Mouse (Mus musculus) liver, embryonic 14 days (tissue): ENCODE data around the gene Hist1h3g. TPM values are rescaled to one million over a fixed set of nuclear protein-coding genes. Genes with fewer than 3 reads are reported as not detected.

Source experiments
- polyA plus RNA-seq: library from polyadenylated mRNA; depleted of rRNA; stranded (reverse); fragments of >200 nt; gene quantifications from 2 replicates; pipeline ENCODE4 v1.2.3, GENCODE M21; 2012; rRNA removed

Gene Hist1h3g
- 40.7 and 47.0 TPM in 2 replicates for polyA plus RNA-seq

DNA sequence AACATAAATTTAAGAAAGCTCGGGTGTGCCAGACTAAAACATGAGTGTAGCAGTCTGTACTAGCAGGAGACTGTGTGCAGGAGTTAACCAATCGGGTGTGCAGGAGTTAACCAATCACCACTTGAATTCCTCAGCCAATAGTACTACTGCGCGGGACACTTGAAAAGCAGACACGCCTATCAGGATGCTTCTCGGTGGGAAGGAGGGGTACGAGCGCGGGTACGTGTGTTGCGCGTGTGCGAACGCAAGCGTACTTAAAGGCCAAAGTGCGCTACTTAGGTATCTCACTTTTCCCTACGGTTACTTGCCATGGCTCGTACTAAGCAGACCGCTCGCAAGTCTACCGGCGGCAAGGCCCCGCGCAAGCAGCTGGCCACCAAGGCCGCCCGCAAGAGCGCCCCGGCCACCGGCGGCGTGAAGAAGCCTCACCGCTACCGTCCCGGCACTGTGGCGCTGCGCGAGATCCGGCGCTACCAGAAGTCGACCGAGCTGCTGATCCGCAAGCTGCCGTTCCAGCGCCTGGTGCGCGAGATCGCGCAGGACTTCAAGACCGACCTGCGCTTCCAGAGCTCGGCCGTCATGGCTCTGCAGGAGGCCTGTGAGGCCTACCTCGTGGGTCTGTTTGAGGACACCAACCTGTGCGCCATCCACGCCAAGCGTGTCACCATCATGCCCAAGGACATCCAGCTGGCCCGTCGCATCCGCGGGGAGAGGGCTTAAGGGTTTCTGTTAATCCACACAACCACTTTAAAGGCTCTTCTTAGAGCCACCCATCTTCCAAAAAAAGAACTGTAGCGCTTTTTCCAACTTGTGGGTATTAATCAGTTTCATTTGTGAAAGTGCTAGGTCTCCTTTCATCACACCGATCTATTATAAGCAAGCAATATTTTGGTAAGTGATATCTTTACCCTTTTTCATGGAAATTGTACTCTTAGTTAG, at the start of gene Hist1h3g:
Gene Hist1h3g, plus strand, starts transcription at position 286 of the 939 bp plus-strand sequence.

DNA sequence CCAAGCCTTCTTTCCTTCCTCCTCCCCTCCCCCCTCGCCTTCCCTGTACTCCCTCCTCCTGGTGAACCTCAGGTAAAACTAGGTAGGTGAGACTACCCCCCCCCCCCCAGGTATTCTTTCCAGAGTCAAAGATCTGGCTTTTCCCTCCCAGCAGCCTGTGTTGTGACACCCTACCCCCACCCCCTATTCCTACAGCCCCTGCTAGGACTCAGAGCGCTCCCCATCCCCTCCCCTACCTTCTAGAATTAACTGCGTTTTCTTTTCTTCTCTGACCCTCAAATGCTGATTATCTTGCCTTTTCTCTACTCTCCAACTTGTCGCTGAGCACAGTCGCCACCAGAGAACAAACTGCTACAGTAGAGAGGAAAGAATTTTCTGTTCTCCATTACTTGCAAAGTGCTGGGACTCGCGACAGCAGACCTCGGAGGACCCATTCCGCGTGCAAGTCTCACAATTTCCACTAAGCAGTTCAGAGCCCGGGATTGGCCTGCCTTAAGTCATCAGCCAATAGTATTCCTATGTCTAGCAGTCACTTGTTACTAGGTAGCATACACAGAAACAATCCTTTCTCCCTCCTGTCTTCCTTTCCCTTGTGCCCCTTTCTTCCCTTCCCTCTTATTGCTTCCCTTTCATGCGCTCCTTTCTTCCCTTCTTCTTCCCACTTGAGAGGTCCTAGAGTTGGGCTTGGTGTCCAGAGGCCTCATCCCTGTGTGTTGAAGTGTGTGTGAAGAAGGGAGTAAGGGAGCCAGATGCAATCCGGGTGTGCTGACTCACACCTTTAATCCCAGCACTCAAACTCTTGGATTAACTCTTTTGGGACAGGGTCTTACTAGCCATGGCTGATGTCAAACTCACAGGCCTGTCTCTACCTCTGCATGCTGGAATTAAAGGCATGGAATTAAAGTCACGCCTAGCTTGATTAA, 46.6 kb upstream of the Hist1h3g start, which contains the start of gene Btn2a2:
Gene Btn2a2, minus strand, starts transcription at position 458 of the 923 bp plus-strand sequence.

GRCm38 (mm10) chr13:23530901-23531875, 4.0 kb upstream of the Hist1h3g start, which contains the start of gene Hist1h4h:
Gene Hist1h4h, plus strand, starts transcription at chr13:23531050.

GRCm38 (mm10) chr13:23533560-23534367, 1.5 kb upstream of the Hist1h3g start, which contains the start of gene Hist1h2af:
Gene Hist1h2af, plus strand, starts transcription at chr13:23533906.

DNA sequence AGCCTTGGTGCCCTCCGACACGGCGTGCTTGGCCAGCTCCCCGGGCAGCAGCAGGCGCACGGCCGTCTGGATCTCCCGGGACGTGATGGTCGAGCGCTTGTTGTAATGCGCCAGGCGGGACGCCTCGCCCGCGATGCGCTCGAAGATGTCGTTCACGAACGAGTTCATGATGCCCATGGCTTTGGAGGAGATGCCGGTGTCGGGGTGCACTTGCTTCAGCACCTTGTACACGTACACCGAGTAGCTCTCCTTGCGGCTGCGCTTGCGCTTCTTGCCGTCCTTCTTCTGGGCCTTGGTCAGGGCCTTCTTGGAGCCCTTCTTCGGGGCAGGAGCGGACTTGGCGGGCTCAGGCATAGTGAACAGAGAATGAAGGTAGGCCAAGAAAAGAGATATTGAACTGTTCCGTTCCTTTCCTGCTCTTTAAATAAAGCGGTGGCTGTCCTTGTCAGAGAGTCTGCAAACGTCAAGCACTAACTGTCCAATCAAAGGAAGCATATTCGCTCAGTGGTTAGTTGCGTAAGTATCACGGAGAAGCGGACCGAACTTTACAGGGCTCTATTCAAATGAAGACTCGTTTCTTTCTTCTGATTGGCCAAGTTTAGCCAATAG, 7.9 kb downstream of the Hist1h3g start, which contains the start of gene Hist1h2bh:
Gene Hist1h2bh, minus strand, starts transcription at position 394 of the 609 bp plus-strand sequence.

DNA sequence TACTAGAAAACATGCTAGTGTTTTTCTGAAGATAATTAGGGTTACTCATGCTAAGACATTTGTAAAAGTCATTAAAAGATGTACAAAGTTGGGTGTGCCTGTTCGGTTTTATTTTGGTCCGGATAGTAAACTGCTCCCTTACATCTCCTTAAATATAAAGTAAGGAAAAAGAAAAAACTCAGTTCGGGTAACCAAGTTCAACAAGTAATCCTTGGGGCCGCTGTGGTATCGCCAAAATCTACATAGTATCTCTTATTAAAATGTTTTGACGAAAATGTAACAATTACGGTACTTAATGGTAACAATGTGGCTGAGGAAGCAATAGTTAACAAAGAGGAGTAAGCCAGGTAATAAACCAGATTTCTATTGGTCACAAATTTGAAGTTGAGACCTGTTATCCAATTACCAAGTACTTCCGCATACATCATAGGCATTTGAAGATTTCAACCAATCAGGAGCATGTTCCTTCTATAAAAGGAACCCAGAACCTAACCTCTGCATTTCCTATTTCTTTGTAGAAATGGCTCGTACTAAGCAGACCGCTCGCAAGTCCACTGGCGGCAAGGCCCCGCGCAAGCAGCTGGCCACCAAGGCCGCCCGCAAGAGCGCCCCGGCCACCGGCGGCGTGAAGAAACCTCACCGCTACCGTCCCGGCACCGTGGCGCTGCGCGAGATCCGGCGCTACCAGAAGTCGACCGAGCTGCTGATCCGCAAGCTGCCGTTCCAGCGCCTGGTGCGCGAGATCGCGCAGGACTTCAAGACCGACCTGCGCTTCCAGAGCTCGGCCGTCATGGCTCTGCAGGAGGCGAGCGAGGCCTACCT, 9.0 kb downstream of the Hist1h3g start, which contains the start of gene Hist1h3f:
Gene Hist1h3f, plus strand, starts transcription at position 88 of the 822 bp plus-strand sequence.

DNA sequence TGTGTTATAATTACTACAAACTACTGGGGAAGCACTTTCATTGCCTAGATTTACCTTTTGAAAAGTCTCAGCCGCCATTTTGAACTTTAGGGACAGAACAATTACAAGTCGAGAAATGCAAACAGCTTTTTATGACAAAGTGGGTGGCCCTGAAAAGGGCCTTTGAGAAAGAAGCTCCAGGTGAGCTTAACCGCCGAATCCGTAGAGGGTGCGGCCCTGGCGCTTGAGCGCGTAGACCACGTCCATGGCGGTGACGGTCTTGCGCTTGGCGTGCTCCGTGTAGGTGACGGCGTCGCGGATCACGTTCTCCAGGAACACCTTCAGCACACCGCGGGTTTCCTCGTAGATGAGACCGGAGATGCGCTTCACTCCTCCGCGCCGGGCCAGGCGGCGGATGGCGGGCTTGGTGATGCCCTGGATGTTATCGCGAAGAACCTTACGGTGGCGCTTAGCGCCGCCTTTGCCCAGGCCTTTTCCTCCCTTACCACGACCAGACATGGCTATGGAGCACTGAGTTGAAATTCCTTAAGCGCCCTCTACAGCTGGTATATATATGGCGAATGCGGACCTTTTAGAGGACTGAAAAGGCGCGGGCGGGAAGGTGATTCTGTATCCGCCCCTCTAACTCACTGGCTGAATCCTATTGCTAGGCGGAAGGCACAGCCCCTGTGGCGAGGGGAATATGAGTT, 16.1 kb downstream of the Hist1h3g start, which contains the start of gene Hist1h4f:
Gene Hist1h4f, minus strand, starts transcription at position 503 of the 689 bp plus-strand sequence.

GRCm38 (mm10) chr13:23552962-23553361, 17.7 kb downstream of the Hist1h3g start, which contains the start of gene Hist1h1d:
Gene Hist1h1d, plus strand, starts transcription at chr13:23553262.

GRCm38 (mm10) chr13:23561883-23562659, 26.8 kb downstream of the Hist1h3g start, which contains the start of gene Hist1h3e:
Gene Hist1h3e, minus strand, starts transcription at chr13:23562369.

DNA sequence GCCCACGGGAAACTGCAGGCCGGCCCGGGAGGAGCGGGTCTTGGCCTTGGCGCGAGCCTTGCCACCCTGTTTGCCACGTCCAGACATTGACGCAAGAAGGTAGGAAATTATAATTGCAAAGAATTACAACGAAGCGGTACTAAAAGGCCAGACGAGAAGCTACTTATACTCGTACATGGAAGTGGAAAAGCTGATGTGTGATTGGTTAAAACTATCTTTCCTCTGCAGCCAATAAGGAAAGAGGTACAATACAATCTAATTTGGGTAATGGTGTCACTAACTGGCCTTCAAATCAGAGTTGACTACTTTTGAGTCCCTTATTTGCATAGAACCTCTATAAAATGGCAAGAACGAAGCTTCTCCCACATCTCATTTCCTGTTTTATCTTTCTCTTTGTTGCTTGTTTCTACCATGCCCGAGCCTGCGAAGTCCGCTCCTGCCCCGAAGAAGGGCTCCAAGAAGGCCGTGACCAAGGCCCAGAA, 35.8 kb downstream of the Hist1h3g start, which contains the start of the genes Hist1h2ae and Hist1h2bg:
Gene Hist1h2ae, minus strand, starts transcription at position 199 of the 482 bp plus-strand sequence.
Gene Hist1h2bg, plus strand, starts transcription at position 375 of the 482 bp plus-strand sequence.

DNA sequence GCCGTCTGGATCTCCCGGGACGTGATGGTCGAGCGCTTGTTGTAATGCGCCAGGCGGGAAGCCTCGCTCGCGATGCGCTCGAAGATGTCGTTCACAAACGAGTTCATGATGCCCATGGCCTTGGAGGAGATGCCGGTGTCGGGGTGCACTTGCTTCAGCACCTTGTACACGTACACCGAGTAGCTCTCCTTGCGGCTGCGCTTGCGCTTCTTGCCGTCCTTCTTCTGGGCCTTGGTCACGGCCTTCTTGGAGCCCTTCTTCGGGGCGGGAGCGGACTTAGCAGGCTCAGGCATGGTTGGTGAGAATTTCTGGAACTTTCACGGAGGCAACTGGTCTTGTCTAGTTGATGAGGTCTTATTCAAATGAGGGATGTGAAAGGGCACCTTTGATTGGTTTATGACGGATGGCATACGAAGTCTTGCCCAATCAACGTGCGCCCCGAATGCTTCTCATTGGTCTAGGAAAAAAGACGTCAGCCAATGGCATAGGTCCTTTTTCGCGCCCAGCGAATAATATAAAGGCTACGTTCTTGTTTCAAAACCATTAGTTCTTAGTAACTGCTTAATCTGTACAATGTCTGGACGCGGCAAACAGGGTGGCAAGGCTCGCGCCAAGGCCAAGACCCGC, 38.8 kb downstream of the Hist1h3g start, which contains the start of the genes Hist1h2bf and Hist1h2ad:
Gene Hist1h2bf, minus strand, starts transcription at position 299 of the 627 bp plus-strand sequence.
Gene Hist1h2ad, plus strand, starts transcription at position 484 of the 627 bp plus-strand sequence.

DNA sequence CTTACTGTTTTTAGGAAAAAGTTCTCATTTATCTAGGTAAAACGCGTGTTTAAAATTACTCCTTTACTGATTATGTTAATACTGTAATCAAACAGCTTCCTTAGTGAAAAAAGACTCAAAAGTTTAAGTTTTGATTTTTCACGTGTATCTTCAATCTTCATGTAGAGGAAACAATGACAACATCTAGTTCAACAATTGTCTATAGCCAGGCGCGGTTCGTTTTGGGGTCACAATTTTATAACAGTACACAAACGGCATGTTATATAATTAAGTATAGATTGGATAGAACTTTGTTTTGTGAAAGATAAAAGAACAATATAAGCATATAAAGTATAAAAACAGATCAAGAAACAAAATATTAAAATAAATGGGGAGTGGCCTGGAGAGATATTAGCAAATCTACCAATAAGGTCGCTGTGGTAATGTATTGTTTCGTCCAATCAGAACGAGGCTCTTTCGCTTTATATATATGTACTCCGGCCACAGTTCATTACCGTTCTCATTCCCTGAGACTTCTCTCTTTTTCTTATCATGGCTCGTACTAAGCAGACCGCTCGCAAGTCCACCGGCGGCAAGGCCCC, 40.1 kb downstream of the Hist1h3g start, which contains the start of gene Hist1h3d:
Gene Hist1h3d, plus strand, starts transcription at position 493 of the 581 bp plus-strand sequence.

DNA sequence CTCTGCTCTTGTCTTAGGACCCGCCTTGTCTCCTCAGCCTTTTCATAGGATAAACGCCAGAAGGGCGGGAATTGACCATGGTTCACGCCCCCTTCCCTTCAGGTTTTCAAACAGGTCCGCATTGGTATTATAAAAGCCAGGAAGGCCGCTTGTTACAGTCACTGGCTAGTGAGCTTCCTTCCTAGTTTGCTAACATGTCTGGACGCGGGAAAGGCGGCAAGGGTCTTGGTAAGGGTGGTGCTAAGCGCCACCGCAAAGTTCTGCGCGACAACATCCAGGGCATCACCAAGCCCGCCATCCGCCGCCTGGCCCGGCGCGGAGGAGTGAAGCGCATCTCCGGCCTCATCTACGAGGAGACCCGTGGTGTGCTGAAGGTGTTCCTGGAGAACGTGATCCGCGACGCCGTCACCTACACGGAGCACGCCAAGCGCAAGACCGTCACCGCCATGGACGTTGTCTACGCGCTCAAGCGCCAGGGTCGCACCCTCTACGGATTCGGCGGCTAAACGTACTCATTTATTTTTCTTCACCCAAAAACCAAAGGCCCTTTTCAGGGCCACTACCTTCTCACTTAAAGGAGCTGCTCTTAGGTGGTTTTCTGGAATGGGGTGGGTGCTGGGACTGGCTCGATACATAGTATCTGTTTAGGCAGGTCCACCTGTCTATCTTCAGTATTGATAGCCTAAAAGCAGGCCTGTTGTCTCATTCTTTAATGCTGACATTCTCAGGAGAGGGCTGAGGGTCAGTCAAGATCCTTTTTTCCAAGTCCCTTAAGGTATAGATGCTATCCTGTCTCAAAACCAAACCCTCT, 46.4 kb downstream of the Hist1h3g start, which contains the start of gene Hist1h4d:
Gene Hist1h4d, plus strand, starts transcription at position 191 of the 811 bp plus-strand sequence.

